Mouse (Mus musculus) spleen, adult 2 months (tissue): ENCODE measurements around the gene Dnajb12.

ENCODE experiments used
- CTCF ChIP-seq: fragments of 200-500 bp; IDR thresholded peaks from 2 replicates; pipeline ENCODE4 v1.5.1; 2011; ENCODE audit warnings: mild to moderate bottlenecking, inconsistent platforms; ENCODE audit not compliant: insufficient read depth, insufficient read length, insufficient replicate concordance; ENCODE audit errors: extremely low read depth
- POLR2A ChIP-seq: fragments of 200-500 bp; IDR thresholded peaks from 2 replicates; pipeline ENCODE4 v1.6.1; 2011; ENCODE audit warnings: low read depth, low read length, inconsistent platforms

- no peak for TF ChIP-seq POLR2A
- no peak for TF ChIP-seq CTCF
Measured at GRCm38 (mm10) chr10:59870038-59870437, 9.3 kb upstream of the Dnajb12 start.
